Mouse (Mus musculus): ENCODE results near the gene Fam19a2. TPM values are rescaled to one million over a fixed set of nuclear protein-coding genes. Genes with fewer than 3 reads are reported as not detected.

The Fam19a2 gene
- polyA plus RNA-seq, 1 experiment from 2014 or later, result 27.2 TPM

- Histone ChIP-seq H3K27me3 (replicated peaks) (no peaks in the 10 kb centered on the region), H3K9me3 (no peaks in the 10 kb centered on the region), H3K4me3 (no peak overlapping the region), H3K4me1 (no peaks in the 10 kb centered on the region), H3K36me3 (no peaks in the 10 kb centered on the region), H3K4me2 (replicated peaks) (no peak overlapping the region), H3K27ac (no peak overlapping the region), H3K9ac (no peak overlapping the region)
- no peak for ATAC-seq (ENCODE audit: low FRiP score, low read depth)
- WGBS, result 89% methylated on average over 3 of the region's 3 CpGs
Measured at GRCm38 (mm10) chr10:123514749-123515148, 251.0 kb downstream of the Fam19a2 start.

GRCm38 (mm10) chr10:123520613-123521012 lies 256.8 kb downstream of the Fam19a2 start:
- Histone ChIP-seq H3K27me3 (replicated peaks) (no peaks in the 10 kb centered on the region), H3K4me2 (replicated peaks) (no peak overlapping the region), H3K9me3 (peaks cover 7% of the 10 kb centered on the region; the same call in 1 of the 2 replicates), H3K4me3 (no peak overlapping the region), H3K27ac (no peak overlapping the region), H3K36me3 (no peaks in the 10 kb centered on the region), H3K4me1 (no peaks in the 10 kb centered on the region), H3K9ac (no peak overlapping the region)
- no peak for ATAC-seq (ENCODE audit: low FRiP score, low read depth)
- WGBS, result 96% methylated on average over 2 of the region's 2 CpGs

- Histone ChIP-seq H3K9ac (no peak overlapping the region), H3K36me3 (no peaks in the 10 kb centered on the region), H3K4me2 (replicated peaks) (no peak overlapping the region), H3K27me3 (replicated peaks) (no peaks in the 10 kb centered on the region), H3K27ac (no peak overlapping the region), H3K4me3 (no peak overlapping the region), H3K9me3 (peaks cover 7% of the 10 kb centered on the region; the same call in 1 of the 2 replicates), H3K4me1 (no peaks in the 10 kb centered on the region)
- ATAC-seq (ENCODE audit: low FRiP score, low read depth), result no peak
- 92% methylated on average over 6 of the region's 6 CpGs for WGBS
Measured at GRCm38 (mm10) chr10:123521203-123521602, 257.4 kb downstream of the Fam19a2 start.

- Histone ChIP-seq H3K4me3 (no peak overlapping the region), H3K4me1 (no peaks in the 10 kb centered on the region), H3K27ac (no peak overlapping the region), H3K9me3 (peaks cover 7% of the 10 kb centered on the region; the same call in 1 of the 2 replicates), H3K36me3 (no peaks in the 10 kb centered on the region), H3K9ac (no peak overlapping the region), H3K27me3 (replicated peaks) (no peaks in the 10 kb centered on the region), H3K4me2 (replicated peaks) (no peak overlapping the region)
- WGBS, result 66% methylated on average over 5 of the region's 5 CpGs
- ATAC-seq (ENCODE audit: low FRiP score, low read depth), result no peak
Measured at GRCm38 (mm10) chr10:123525424-123525823, 261.6 kb downstream of the Fam19a2 start.

GRCm38 (mm10) chr10:123526059-123526458 lies 262.3 kb downstream of the Fam19a2 start:
- Histone ChIP-seq H3K9me3 (peaks cover 7% of the 10 kb centered on the region; the same call in 1 of the 2 replicates), H3K27me3 (replicated peaks) (no peaks in the 10 kb centered on the region), H3K4me1 (no peaks in the 10 kb centered on the region), H3K4me3 (no peak overlapping the region), H3K4me2 (replicated peaks) (no peak overlapping the region), H3K9ac (no peak overlapping the region), H3K27ac (no peak overlapping the region), H3K36me3 (no peaks in the 10 kb centered on the region)
- WGBS, result 44% methylated on average over 3 of the region's 3 CpGs
- no peak for ATAC-seq (ENCODE audit: low FRiP score, low read depth)

- H3K27ac ChIP-seq, result no peak overlapping the region
- H3K27me3 ChIP-seq (replicated peaks), result no peaks in the 10 kb centered on the region
- H3K9me3 ChIP-seq, result no peaks in the 10 kb centered on the region
- H3K36me3 ChIP-seq, result no peaks in the 10 kb centered on the region
- no peak overlapping the region for H3K4me2 ChIP-seq (replicated peaks)
- no peak for ATAC-seq (ENCODE audit: low FRiP score, low read depth)
- H3K4me1 ChIP-seq, result no peaks in the 10 kb centered on the region
- H3K9ac ChIP-seq, result no peak overlapping the region
- WGBS, result 82% methylated on average over 4 of the region's 4 CpGs
- no peak overlapping the region for H3K4me3 ChIP-seq
Measured at GRCm38 (mm10) chr10:123536143-123536542, 272.3 kb downstream of the Fam19a2 start.

- H3K4me1 ChIP-seq, result no peaks in the 10 kb centered on the region
- no peaks in the 10 kb centered on the region for H3K36me3 ChIP-seq
- H3K9me3 ChIP-seq, result no peaks in the 10 kb centered on the region
- H3K4me2 ChIP-seq (replicated peaks), result no peak overlapping the region
- H3K4me3 ChIP-seq, result no peak overlapping the region
- H3K27ac ChIP-seq, result no peak overlapping the region
- WGBS, result 86% methylated on average over 6 of the region's 6 CpGs
- no peak overlapping the region for H3K9ac ChIP-seq
- no peak for ATAC-seq (ENCODE audit: low FRiP score, low read depth)
- H3K27me3 ChIP-seq (replicated peaks), result no peaks in the 10 kb centered on the region
Measured at GRCm38 (mm10) chr10:123548391-123548790, 284.6 kb downstream of the Fam19a2 start.

GRCm38 (mm10) chr10:123567677-123568076 lies 303.9 kb downstream of the Fam19a2 start:
- no peak overlapping the region for H3K4me2 ChIP-seq (replicated peaks)
- no peaks in the 10 kb centered on the region for H3K27me3 ChIP-seq (replicated peaks)
- no peaks in the 10 kb centered on the region for H3K4me1 ChIP-seq
- H3K9me3 ChIP-seq, result no peaks in the 10 kb centered on the region
- no peak overlapping the region for H3K9ac ChIP-seq
- H3K4me3 ChIP-seq, result no peak overlapping the region
- no peak overlapping the region for H3K27ac ChIP-seq
- no peaks in the 10 kb centered on the region for H3K36me3 ChIP-seq
- WGBS, result 77% methylated on average over 1 of the region's 1 CpGs
- no peak for ATAC-seq (ENCODE audit: low FRiP score, low read depth)

- Histone ChIP-seq H3K27me3 (replicated peaks) (no peaks in the 10 kb centered on the region), H3K4me2 (replicated peaks) (no peak overlapping the region), H3K27ac (no peak overlapping the region), H3K9me3 (no peaks in the 10 kb centered on the region), H3K4me1 (no peaks in the 10 kb centered on the region), H3K36me3 (no peaks in the 10 kb centered on the region), H3K9ac (no peak overlapping the region), H3K4me3 (no peak overlapping the region)
- peak; percentile 56 for ATAC-seq (ENCODE audit: low FRiP score, low read depth)
- WGBS, result 59% methylated on average over 10 of the region's 10 CpGs
Measured at GRCm38 (mm10) chr10:123570616-123571188, 306.9 kb downstream of the Fam19a2 start.

- 83% methylated on average over 7 of the region's 7 CpGs for WGBS
- H3K4me1 ChIP-seq, result no peaks in the 10 kb centered on the region
- no peak overlapping the region for H3K9ac ChIP-seq
- no peak for ATAC-seq (ENCODE audit: low FRiP score, low read depth)
- no peaks in the 10 kb centered on the region for H3K9me3 ChIP-seq
- no peaks in the 10 kb centered on the region for H3K27me3 ChIP-seq (replicated peaks)
- no peak overlapping the region for H3K27ac ChIP-seq
- no peak overlapping the region for H3K4me2 ChIP-seq (replicated peaks)
- no peak overlapping the region for H3K4me3 ChIP-seq
- no peaks in the 10 kb centered on the region for H3K36me3 ChIP-seq
Measured at GRCm38 (mm10) chr10:123572342-123573070, 308.7 kb downstream of the Fam19a2 start.

- 46% methylated on average over 4 of the region's 4 CpGs for WGBS
- Histone ChIP-seq H3K36me3 (no peaks in the 10 kb centered on the region), H3K4me1 (no peaks in the 10 kb centered on the region), H3K9me3 (no peaks in the 10 kb centered on the region), H3K9ac (no peak overlapping the region), H3K27me3 (replicated peaks) (no peaks in the 10 kb centered on the region), H3K27ac (no peak overlapping the region), H3K4me2 (replicated peaks) (no peak overlapping the region), H3K4me3 (no peak overlapping the region)
- ATAC-seq (ENCODE audit: low FRiP score, low read depth), result no peak
Measured at GRCm38 (mm10) chr10:123577823-123578222, 314.0 kb downstream of the Fam19a2 start.

GRCm38 (mm10) chr10:123579012-123579411 lies 315.2 kb downstream of the Fam19a2 start:
- WGBS, result 76% methylated on average over 2 of the region's 2 CpGs
- Histone ChIP-seq H3K4me1 (no peaks in the 10 kb centered on the region), H3K9ac (no peak overlapping the region), H3K4me3 (no peak overlapping the region), H3K9me3 (no peaks in the 10 kb centered on the region), H3K4me2 (replicated peaks) (no peak overlapping the region), H3K36me3 (no peaks in the 10 kb centered on the region), H3K27ac (no peak overlapping the region), H3K27me3 (replicated peaks) (no peaks in the 10 kb centered on the region)
- no peak for ATAC-seq (ENCODE audit: low FRiP score, low read depth)

- Histone ChIP-seq H3K4me3 (no peak overlapping the region), H3K4me2 (replicated peaks) (no peak overlapping the region), H3K36me3 (no peaks in the 10 kb centered on the region), H3K9me3 (no peaks in the 10 kb centered on the region), H3K27ac (no peak overlapping the region), H3K9ac (no peak overlapping the region), H3K27me3 (replicated peaks) (no peaks in the 10 kb centered on the region), H3K4me1 (no peaks in the 10 kb centered on the region)
- no peak for ATAC-seq (ENCODE audit: low FRiP score, low read depth)
Measured at GRCm38 (mm10) chr10:123595043-123595442, 331.2 kb downstream of the Fam19a2 start.

All from neural tube, embryonic 12.5 days (tissue).